Mouse (Mus musculus) cerebellum, adult 2 months (tissue): ENCODE data around the gene Kctd17.

ENCODE experiments used
- CTCF ChIP-seq: fragments of 200-500 bp; IDR thresholded peaks from 2 replicates; pipeline ENCODE4 v1.5.1; 2011; ENCODE audit warnings: low read depth, mild to moderate bottlenecking, control low read depth, low read length, moderate library complexity, borderline replicate concordance; ENCODE audit not compliant: insufficient read depth
- POLR2A ChIP-seq: fragments of 200-500 bp; IDR thresholded peaks from 2 replicates; pipeline ENCODE4 v1.6.1; 2011; ENCODE audit warnings: low read length, control low read depth, borderline replicate concordance; ENCODE audit not compliant: insufficient read depth

- no peak for TF ChIP-seq POLR2A
- TF ChIP-seq CTCF, result no peak
These were observed 25.9 kb upstream of the Kctd17 start for GRCm38 (mm10) chr15:78402423-78402822.
